Mouse (Mus musculus) myocyte (in vitro differentiated cells): ENCODE results near the gene Parp3. TPM values are rescaled to one million over a fixed set of nuclear protein-coding genes. Genes with fewer than 3 reads are reported as not detected.

Experiments
- H3K27me3 ChIP-seq: one replicate; pipeline ENCODE4 v1.6.1; 2011; ENCODE audit not compliant: control insufficient read depth, insufficient read depth, insufficient read length
- H3K36me3 ChIP-seq: one replicate; pipeline ENCODE4 v1.6.1; 2011; ENCODE audit not compliant: control insufficient read depth, insufficient read depth
- H3K4me2 ChIP-seq: one replicate; pipeline ENCODE4 v1.6.1; 2011; ENCODE audit warnings: low read depth, control low read depth
- H3K4me3 ChIP-seq: one replicate; pipeline ENCODE4 v1.5.1; 2011; ENCODE audit warnings: mild to moderate bottlenecking, control low read depth, moderate library complexity
- H3K79me2 ChIP-seq: one replicate; pipeline ENCODE4 v1.6.1; 2011; ENCODE audit not compliant: control insufficient read depth, insufficient read depth
- H3ac ChIP-seq: one replicate; pipeline ENCODE4 v1.6.1; 2011; ENCODE audit not compliant: control insufficient read depth, insufficient read length
- CEBPB ChIP-seq: IDR thresholded peaks from 2 replicates; pipeline ENCODE4 v1.6.1; 2011; ENCODE audit warnings: mild to moderate bottlenecking, moderate library complexity; ENCODE audit not compliant: poor library complexity, insufficient read depth, severe bottlenecking
- E2F4 ChIP-seq: IDR thresholded peaks from one replicate; pipeline ENCODE4 v1.6.1; 2011; ENCODE audit warnings: mild to moderate bottlenecking, control low read depth, moderate library complexity; ENCODE audit not compliant: insufficient read depth
- MAX ChIP-seq: IDR thresholded peaks from one replicate; pipeline ENCODE4 v1.6.1; 2011; ENCODE audit warnings: low read depth, mild to moderate bottlenecking, control low read depth
- MYOD1 ChIP-seq, 3 experiments: IDR thresholded peaks; one replicate each; pipeline ENCODE4 v1.6.1; 2011; ENCODE audit warnings: control low read depth in 2 of 3, low read depth in 2 of 3, mild to moderate bottlenecking in 2 of 3, moderate library complexity in 1 of 3; ENCODE audit not compliant: insufficient read length in 2 of 3, control insufficient read depth in 1 of 3
- MYOG ChIP-seq, 3 experiments: IDR thresholded peaks; one replicate each; pipeline ENCODE4 v1.6.1; 2011; ENCODE audit warnings: control low read depth in 2 of 3, low read depth in 2 of 3, mild to moderate bottlenecking in 2 of 3; ENCODE audit not compliant: insufficient read length in 2 of 3, control insufficient read depth in 1 of 3, insufficient read depth in 1 of 3
- POLR2A ChIP-seq: IDR thresholded peaks from one replicate; pipeline ENCODE4 v1.6.1; 2011; ENCODE audit warnings: low read depth, mild to moderate bottlenecking, control low read depth, moderate library complexity; ENCODE audit not compliant: insufficient read length
- POLR2AphosphoS2 ChIP-seq: IDR thresholded peaks from one replicate; pipeline ENCODE4 v1.6.1; 2011; ENCODE audit warnings: low read depth, control low read depth; ENCODE audit not compliant: insufficient read length
- REST ChIP-seq: IDR thresholded peaks from one replicate; pipeline ENCODE4 v1.6.1; 2011; ENCODE audit warnings: mild to moderate bottlenecking, control low read depth, moderate library complexity; ENCODE audit not compliant: insufficient read depth, insufficient read length
- SRF ChIP-seq: IDR thresholded peaks from one replicate; pipeline ENCODE4 v1.6.1; 2011; ENCODE audit warnings: low read depth; ENCODE audit not compliant: control insufficient read depth, insufficient read length
- TCF12 ChIP-seq: IDR thresholded peaks from one replicate; pipeline ENCODE4 v1.6.1; 2011; ENCODE audit warnings: mild to moderate bottlenecking, control low read depth; ENCODE audit not compliant: poor library complexity, insufficient read depth, severe bottlenecking
- TCF3 ChIP-seq: IDR thresholded peaks from one replicate; pipeline ENCODE4 v1.6.1; 2011; ENCODE audit warnings: low read depth, control low read depth; ENCODE audit not compliant: insufficient read length
- USF1 ChIP-seq: IDR thresholded peaks from one replicate; pipeline ENCODE4 v1.6.1; 2011; ENCODE audit warnings: low read depth, mild to moderate bottlenecking, control low read depth, moderate library complexity
- polyA plus RNA-seq: library from polyadenylated mRNA; unstranded; fragments of >200 nt; fragmentation: generic; extraction: Trizol; gene quantifications from one replicate; pipeline ENCODE4 v1.2.1, GENCODE M21; 2012; ENCODE audit warnings: missing spikeins

Parp3 gene
- polyA plus RNA-seq, 1 experiment = 66.1 TPM

- TF ChIP-seq POLR2A = peak; percentile 53
- TF ChIP-seq CEBPB = no peak
- peak; percentile 58 for TF ChIP-seq POLR2AphosphoS2
- Histone ChIP-seq H3K36me3 (no peaks in the 10 kb centered on the region), H3K4me2 (peak within 1 kb of the TSS; percentile 95), H3K4me3 (peak within 1 kb of the TSS; percentile 75), H3K27me3 (no peaks in the 10 kb centered on the region), H3K79me2 (peaks cover 45% of the 10 kb centered on the region), H3ac (peak within 1 kb of the TSS; percentile 50)
Measured at GRCm38 (mm10) chr9:106453271-106454070, 23.3 kb downstream of the Parp3 start, which contains the start of gene Pcbp4. Pcbp4 (plus strand) TSS chr9:106453291.

- H3K79me2 ChIP-seq = peaks cover 39% of the 10 kb centered on the region
- TF ChIP-seq TCF3 = no peak
- no peak for TF ChIP-seq POLR2AphosphoS2
- TF ChIP-seq POLR2A = no peak
- no peak for TF ChIP-seq E2F4
- TF ChIP-seq SRF = no peak
- TF ChIP-seq CEBPB = no peak
- peak in 1 of 3 experiments; percentile 62 for TF ChIP-seq MYOG (IDR thresholded peaks at IDR 0.05; ENCODE audit: control insufficient read depth in 1 of 3, insufficient read depth in 1 of 3, insufficient read length in 2 of 3, low read depth in 2 of 3)
- TF ChIP-seq MYOD1 (IDR thresholded peaks at IDR 0.05; ENCODE audit: control insufficient read depth in 1 of 3, insufficient read length in 2 of 3, low read depth in 2 of 3) = peak in 2 of 3 experiments; percentile 13 to 64
- no peak for TF ChIP-seq REST
- no peak for TF ChIP-seq MAX
- peak; percentile 24 for TF ChIP-seq TCF12
- TF ChIP-seq USF1 = no peak
Measured at GRCm38 (mm10) chr9:106452821-106453220, 23.9 kb downstream of the Parp3 start.

GRCm38 (mm10) chr9:106452351-106452750 is 24.4 kb downstream of the Parp3 start:
- H3K4me3 ChIP-seq = peak overlapping the region; percentile 75

More at GRCm38 (mm10) chr9:106452821-106453220, 23.9 kb downstream of the Parp3 start:
- Histone ChIP-seq H3K4me3 (peak overlapping the region; percentile 75), H3K36me3 (no peaks in the 10 kb centered on the region), H3K4me2 (peak overlapping the region; percentile 93), H3ac (peak overlapping the region; percentile 50), H3K27me3 (no peaks in the 10 kb centered on the region)

GRCm38 (mm10) chr9:106451899-106452298 is 24.9 kb downstream of the Parp3 start:
- peaks cover 29% of the 10 kb centered on the region for H3K79me2 ChIP-seq
- H3K4me3 ChIP-seq = no peak overlapping the region
- H3K36me3 ChIP-seq = no peaks in the 10 kb centered on the region
- H3K4me2 ChIP-seq = no peak overlapping the region
- H3K27me3 ChIP-seq = no peaks in the 10 kb centered on the region
- H3ac ChIP-seq = no peak overlapping the region
- no peak for TF ChIP-seq MYOG (IDR thresholded peaks at IDR 0.05; ENCODE audit: control insufficient read depth in 1 of 3, insufficient read depth in 1 of 3, insufficient read length in 2 of 3, low read depth in 2 of 3)
- no peak for TF ChIP-seq CEBPB
- TF ChIP-seq SRF = no peak
- no peak for TF ChIP-seq POLR2AphosphoS2
- TF ChIP-seq TCF3 = no peak
- TF ChIP-seq TCF12 = no peak
- TF ChIP-seq E2F4 = no peak

More at GRCm38 (mm10) chr9:106452351-106452750, 24.4 kb downstream of the Parp3 start:
- Histone ChIP-seq H3K79me2 (peaks cover 34% of the 10 kb centered on the region), H3K27me3 (no peaks in the 10 kb centered on the region), H3K4me2 (peak overlapping the region; percentile 93), H3K36me3 (no peaks in the 10 kb centered on the region), H3ac (no peak overlapping the region)
- TF ChIP-seq REST (no peak), MAX (no peak), E2F4 (no peak), TCF12 (no peak), POLR2A (no peak), TCF3 (no peak)

- Histone ChIP-seq H3K36me3 (no peaks in the 10 kb centered on the region), H3K4me2 (peak overlapping the region; percentile 46), H3K27me3 (no peaks in the 10 kb centered on the region), H3K4me3 (no peak overlapping the region), H3ac (no peak overlapping the region), H3K79me2 (peaks cover 23% of the 10 kb centered on the region)
- no peak for TF ChIP-seq CEBPB
Measured at GRCm38 (mm10) chr9:106451298-106451697, 25.5 kb downstream of the Parp3 start.
